Comparison of ENCODE assay signal across 27 mouse cellular contexts in genomic region chr2:108156189-108156588, GRCm38 (mm10).
DNase-seq lines count a peak whose midpoint lies in the region; ATAC-seq and TF ChIP-seq lines count a peak whose summit lies in the region.
"Had no signal": no experiment of that assay in that cellular context is flagged by ENCODE, and none has a peak within 500 bp of the region (broad histone marks: within the 10 kb centered on the region; RNA-seq: fewer than 3 reads in every experiment).

No protein-coding gene starts in this region.

- no peaks in the 10 kb centered on the region for H3K4me1 ChIP-seq in intestine, postnatal 0 days (replicated peaks; ENCODE audit: control insufficient read depth, insufficient read depth, low read length)
- H3K4me1 ChIP-seq: embryonic facial prominence, embryonic 12.5 days; embryonic facial prominence, embryonic 15.5 days; forebrain, embryonic 12.5 days; forebrain, embryonic 15.5 days; heart, embryonic 12.5 days; heart, embryonic 15.5 days; hindbrain, embryonic 10.5 days; hindbrain, embryonic 13.5 days had no signal

- H3K27ac ChIP-seq in intestine, postnatal 0 days (ENCODE audit: low read depth, low read length), result no peak overlapping the region
- H3K27ac ChIP-seq: embryonic facial prominence, embryonic 12.5 days; embryonic facial prominence, embryonic 15.5 days; forebrain, embryonic 12.5 days; forebrain, embryonic 15.5 days; heart, embryonic 15.5 days; hindbrain, embryonic 10.5 days; hindbrain, embryonic 13.5 days had no signal

- no peaks in the 10 kb centered on the region for H3K27me3 ChIP-seq in intestine, postnatal 0 days (replicated peaks; ENCODE audit: control insufficient read depth, insufficient read depth, low read length)
- H3K27me3 ChIP-seq: embryonic facial prominence, embryonic 12.5 days; embryonic facial prominence, embryonic 15.5 days; forebrain, embryonic 12.5 days; forebrain, embryonic 15.5 days; heart, embryonic 12.5 days; heart, embryonic 15.5 days; hindbrain, embryonic 13.5 days; Patski had no signal

- no peaks in the 10 kb centered on the region for H3K9me3 ChIP-seq in intestine, postnatal 0 days (ENCODE audit: control insufficient read depth)
- H3K9me3 ChIP-seq: embryonic facial prominence, embryonic 12.5 days; embryonic facial prominence, embryonic 15.5 days; forebrain, embryonic 12.5 days; forebrain, embryonic 15.5 days; heart, embryonic 12.5 days; heart, embryonic 15.5 days; hindbrain, embryonic 10.5 days; hindbrain, embryonic 13.5 days had no signal

- DNase-seq in 3T3-L1 (ENCODE audit: low read depth, low spot score), result peak; percentile 60
- peak; percentile 4 for DNase-seq in MEL-GATA-1-ER (ENCODE audit: extremely low read depth, low read depth)
- peak; percentile 50 for DNase-seq in yolk sac, embryonic 10.5 days (ENCODE audit: low spot score)
- no peak for DNase-seq in spleen, adult 12 weeks (ENCODE audit: low spot score)
- no peak for DNase-seq in cerebellum, adult 18-20 months
- no peak for DNase-seq in left cerebral cortex, adult 8-10 months (ENCODE audit: low spot score in 2 of 2)
- DNase-seq: adrenal gland, postnatal 10 days; adrenal gland, postnatal 36 days; cerebellum, adult 11 months; cerebellum, adult 9-10 months; cerebellum, postnatal 14 days; gastrocnemius, postnatal 25 days; heart, adult 18-20 months; heart, postnatal 10 days; heart, postnatal 36 days had no signal

- TF ChIP-seq CTCF in intestine, postnatal 0 days (IDR thresholded peaks at IDR 0.05; ENCODE audit: low read depth), result no peak

- no peak overlapping the region for H3K4me2 ChIP-seq in intestine, postnatal 0 days (replicated peaks; ENCODE audit: low read depth)
- H3K4me2 ChIP-seq: embryonic facial prominence, embryonic 12.5 days; embryonic facial prominence, embryonic 15.5 days; forebrain, embryonic 12.5 days; forebrain, embryonic 15.5 days; heart, embryonic 12.5 days; heart, embryonic 15.5 days; hindbrain, embryonic 13.5 days had no signal

- no peak overlapping the region for H3K9ac ChIP-seq in intestine, postnatal 0 days (ENCODE audit: low read depth, low read length)
- H3K9ac ChIP-seq: embryonic facial prominence, embryonic 12.5 days; embryonic facial prominence, embryonic 15.5 days; forebrain, embryonic 12.5 days; forebrain, embryonic 15.5 days; heart, embryonic 12.5 days; heart, embryonic 15.5 days; hindbrain, embryonic 13.5 days had no signal

- no peak overlapping the region for H3K4me3 ChIP-seq in intestine, postnatal 0 days (ENCODE audit: low read depth, low read length)
- H3K4me3 ChIP-seq: embryonic facial prominence, embryonic 12.5 days; embryonic facial prominence, embryonic 15.5 days; erythroblast, embryonic 14.5 days; forebrain, embryonic 12.5 days; forebrain, embryonic 15.5 days; heart, embryonic 12.5 days; heart, embryonic 15.5 days; hindbrain, embryonic 10.5 days; hindbrain, embryonic 13.5 days had no signal

- ATAC-seq in intestine, postnatal 0 days, result peak; percentile 99
- ATAC-seq: forebrain, embryonic 15.5 days; hindbrain, embryonic 16.5 days; Patski had no signal

- no peaks in the 10 kb centered on the region for H3K36me3 ChIP-seq in intestine, postnatal 0 days (ENCODE audit: control insufficient read depth, insufficient read depth)
- H3K36me3 ChIP-seq: embryonic facial prominence, embryonic 12.5 days; embryonic facial prominence, embryonic 15.5 days; forebrain, embryonic 12.5 days; forebrain, embryonic 15.5 days; heart, embryonic 12.5 days; heart, embryonic 15.5 days; hindbrain, embryonic 10.5 days; hindbrain, embryonic 13.5 days had no signal

Comparison
In these comparisons a context has a peak if more than half of its experiments do, and no peak if none do; other contexts are left out.
1. DNase-seq: peak in 3T3-L1 (single experiment), MEL-GATA-1-ER (single experiment) and yolk sac, embryonic 10.5 days (single experiment); none in spleen, adult 12 weeks (single experiment), cerebellum, adult 18-20 months (0 of 2) and left cerebral cortex, adult 8-10 months (0 of 2).